Mouse (Mus musculus) hindbrain, embryonic 11.5 days (tissue): ENCODE measurements around the gene Ppp2r5c. TPM values are rescaled to one million over a fixed set of nuclear protein-coding genes. Genes with fewer than 3 reads are reported as not detected.

Source experiments
- ATAC-seq: fragments of 200-750 bp; cut with Nextera tagmentation; 2 replicates; pipeline ENCODE4 v1.8.0; 2017; ENCODE audit warnings: mild to moderate bottlenecking, moderate TSS enrichment, moderate library complexity; ENCODE audit not compliant: low FRiP score
- DNase-seq: peaks from one replicate; pipeline ENCODE4 v3.0.0-alpha.2; 2015; ENCODE audit warnings: low spot score
- H3K27ac ChIP-seq: fragments of 300-500 bp; sonication (generic); 2 replicates; pipeline ENCODE4 v1.5.1; 2014; ENCODE audit warnings: mild to moderate bottlenecking, low read depth, low read length
- H3K27me3 ChIP-seq: fragments of 300-500 bp; sonication (generic); 2 replicates; pipeline ENCODE4 v1.6.1; 2014; ENCODE audit warnings: mild to moderate bottlenecking, low read length, moderate library complexity, mixed read lengths; ENCODE audit not compliant: control insufficient read depth, insufficient read depth
- H3K36me3 ChIP-seq: fragments of 300-500 bp; sonication (generic); 2 replicates; pipeline ENCODE4 v1.6.1; 2014; ENCODE audit warnings: mild to moderate bottlenecking, low read length, moderate library complexity, mixed read lengths; ENCODE audit not compliant: control insufficient read depth, insufficient read depth
- H3K4me1 ChIP-seq: fragments of 300-500 bp; sonication (generic); replicated peaks from 2 replicates; pipeline ENCODE4 v1.6.1; 2014; ENCODE audit warnings: low read length, mixed read lengths; ENCODE audit not compliant: control insufficient read depth, insufficient read depth
- H3K4me2 ChIP-seq: fragments of 300-500 bp; sonication (generic); replicated peaks from 2 replicates; pipeline ENCODE4 v1.6.1; 2014; ENCODE audit warnings: mild to moderate bottlenecking, low read depth, low read length
- H3K4me3 ChIP-seq: fragments of 300-500 bp; sonication (generic); 2 replicates; pipeline ENCODE4 v1.5.1; 2014; ENCODE audit warnings: low read depth, low read length
- H3K9ac ChIP-seq: fragments of 300-500 bp; sonication (generic); 2 replicates; pipeline ENCODE4 v1.6.1; 2014; ENCODE audit warnings: low read depth, low read length
- H3K9me3 ChIP-seq: fragments of 300-500 bp; sonication (generic); 2 replicates; pipeline ENCODE4 v1.6.1; 2016; ENCODE audit warnings: low read length; ENCODE audit not compliant: control insufficient read depth
- whole genome bisulfite sequencing: fragments of 180-500 bp; shearing (Covaris S2); extraction: QIAGEN DNeasy Blood & Tissue Kit; methylation state at CpG from one replicate; pipeline ENCODE4 v1.1.7; 2014; 5-methylcytosine and 5-hydroxymethylcytosine counted together
- polyA plus RNA-seq: library from polyadenylated mRNA; unstranded; fragments of >200 nt; fragmentation: Nextera tagmentation; extraction: Ambion mirVana; gene quantifications from 2 replicates; pipeline ENCODE4 v1.2.1, GENCODE M21; 2014

Gene Ppp2r5c
- polyA plus RNA-seq, 1 experiment from 2014 or later = 162 TPM

GRCm38 (mm10) chr12:110508680-110509079 is 61.8 kb downstream of the Ppp2r5c start:
- Histone ChIP-seq H3K9ac (no peak overlapping the region), H3K36me3 (no peaks in the 10 kb centered on the region), H3K4me2 (no peak overlapping the region), H3K4me3 (no peak overlapping the region), H3K27ac (no peak overlapping the region), H3K4me1 (peaks cover 5% of the 10 kb centered on the region; the same call in 1 of the 2 replicates), H3K9me3 (no peaks in the 10 kb centered on the region), H3K27me3 (no peaks in the 10 kb centered on the region)
- 81% methylated on average over 5 of the region's 5 CpGs for WGBS
- no peak for ATAC-seq
- DNase-seq = no peak

GRCm38 (mm10) chr12:110510171-110510871 is 63.4 kb downstream of the Ppp2r5c start:
- ATAC-seq (no peak), DNase-seq (no peak)
- Histone ChIP-seq H3K4me3 (no peak overlapping the region), H3K27me3 (no peaks in the 10 kb centered on the region), H3K4me2 (no peak overlapping the region), H3K9ac (no peak overlapping the region), H3K9me3 (no peaks in the 10 kb centered on the region), H3K4me1 (no peaks in the 10 kb centered on the region), H3K36me3 (no peaks in the 10 kb centered on the region), H3K27ac (no peak overlapping the region)
- 76% methylated on average over 9 of the region's 9 CpGs for WGBS

- H3K36me3 ChIP-seq = no peaks in the 10 kb centered on the region
- H3K4me3 ChIP-seq = no peak overlapping the region
- H3K27ac ChIP-seq = no peak overlapping the region
- H3K27me3 ChIP-seq = no peaks in the 10 kb centered on the region
- H3K4me1 ChIP-seq = no peaks in the 10 kb centered on the region
- no peaks in the 10 kb centered on the region for H3K9me3 ChIP-seq
- no peak overlapping the region for H3K9ac ChIP-seq
- no peak overlapping the region for H3K4me2 ChIP-seq
- WGBS = 84% methylated on average over 12 of the region's 12 CpGs
- no peak for ATAC-seq
- DNase-seq = no peak
These were observed 64.3 kb downstream of the Ppp2r5c start for GRCm38 (mm10) chr12:110511201-110511600.

DNA sequence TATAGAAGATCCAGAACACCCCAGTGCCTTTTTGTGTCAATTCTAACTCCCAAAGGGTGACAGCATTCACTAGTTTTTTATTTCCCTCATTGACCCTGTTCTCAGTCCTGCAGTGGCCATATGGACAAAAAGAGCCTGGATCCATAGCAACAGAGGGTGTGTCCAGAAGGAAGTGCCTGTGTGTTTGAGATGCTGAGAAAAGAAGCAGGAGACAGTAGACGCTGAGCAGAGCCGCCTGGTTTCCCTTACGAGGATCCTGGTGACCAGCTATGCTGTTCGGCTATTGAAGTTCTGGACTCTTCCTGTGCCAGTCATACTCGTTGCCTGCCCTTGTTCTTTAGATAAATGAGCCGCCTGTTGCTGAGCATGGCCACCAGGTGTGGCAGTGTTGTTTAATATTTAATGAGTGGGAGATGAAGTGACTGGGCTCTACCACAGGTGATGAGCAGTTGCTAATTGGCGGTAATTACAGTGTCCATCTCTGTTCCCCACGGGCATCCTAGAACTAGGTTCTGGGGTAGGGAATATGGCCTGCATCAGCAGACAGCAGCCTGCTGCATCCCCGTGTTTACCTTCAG is 65.0 kb downstream of the Ppp2r5c start:
- H3K27ac ChIP-seq = no peak overlapping the region
- no peak for ATAC-seq
- H3K4me1 ChIP-seq = no peaks in the 10 kb centered on the region
- no peak overlapping the region for H3K4me3 ChIP-seq
- H3K9me3 ChIP-seq = no peaks in the 10 kb centered on the region
- WGBS = 76% methylated on average over 9 of the region's 9 CpGs
- H3K27me3 ChIP-seq = no peaks in the 10 kb centered on the region
- no peak overlapping the region for H3K4me2 ChIP-seq
- DNase-seq = no peak
- H3K36me3 ChIP-seq = no peaks in the 10 kb centered on the region
- H3K9ac ChIP-seq = no peak overlapping the region

- Histone ChIP-seq H3K27me3 (no peaks in the 10 kb centered on the region), H3K9me3 (no peaks in the 10 kb centered on the region), H3K4me2 (no peak overlapping the region), H3K4me3 (no peak overlapping the region), H3K9ac (no peak overlapping the region), H3K4me1 (no peaks in the 10 kb centered on the region), H3K27ac (no peak overlapping the region), H3K36me3 (no peaks in the 10 kb centered on the region)
- 87% methylated on average over 7 of the region's 7 CpGs for WGBS
- ATAC-seq = no peak
- no peak for DNase-seq
These were observed 66.0 kb downstream of the Ppp2r5c start for GRCm38 (mm10) chr12:110512884-110513283.

- no peak overlapping the region for H3K4me2 ChIP-seq
- H3K27ac ChIP-seq = no peak overlapping the region
- no peaks in the 10 kb centered on the region for H3K9me3 ChIP-seq
- H3K36me3 ChIP-seq = no peaks in the 10 kb centered on the region
- H3K27me3 ChIP-seq = no peaks in the 10 kb centered on the region
- no peak overlapping the region for H3K4me3 ChIP-seq
- H3K4me1 ChIP-seq = no peaks in the 10 kb centered on the region
- ATAC-seq (no peak), DNase-seq (no peak)
- H3K9ac ChIP-seq = no peak overlapping the region
- 89% methylated on average over 8 of the region's 8 CpGs for WGBS
These were observed 68.8 kb downstream of the Ppp2r5c start for GRCm38 (mm10) chr12:110515676-110516075.

- no peaks in the 10 kb centered on the region for H3K36me3 ChIP-seq
- no peak overlapping the region for H3K4me3 ChIP-seq
- ATAC-seq (no peak), DNase-seq (no peak)
- no peak overlapping the region for H3K9ac ChIP-seq
- no peak overlapping the region for H3K27ac ChIP-seq
- H3K4me2 ChIP-seq = no peak overlapping the region
- no peaks in the 10 kb centered on the region for H3K27me3 ChIP-seq
- H3K9me3 ChIP-seq = no peaks in the 10 kb centered on the region
- 82% methylated on average over 15 of the region's 15 CpGs for WGBS
- no peaks in the 10 kb centered on the region for H3K4me1 ChIP-seq
These were observed 73.5 kb downstream of the Ppp2r5c start for GRCm38 (mm10) chr12:110520236-110520987.

DNA sequence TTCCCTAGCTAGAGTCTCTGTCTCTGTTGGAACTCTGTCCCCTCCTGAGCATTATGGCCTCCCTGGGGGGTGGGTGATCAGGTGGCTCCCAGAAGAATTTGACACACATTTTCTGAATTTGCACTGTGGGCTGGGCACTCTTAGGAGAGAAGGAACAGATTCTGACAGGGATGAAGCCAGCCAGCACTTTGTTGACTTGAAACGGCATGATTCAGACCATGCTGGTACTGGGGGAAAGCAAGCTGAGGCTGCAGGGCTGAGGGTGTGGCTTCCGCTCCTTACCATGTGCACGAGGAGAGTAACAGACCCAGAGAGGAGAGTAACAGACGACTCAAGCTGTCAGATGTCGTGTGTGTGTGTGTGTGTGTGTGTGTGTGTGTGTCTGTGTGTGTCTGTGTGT is 76.6 kb downstream of the Ppp2r5c start:
- no peak overlapping the region for H3K9ac ChIP-seq
- DNase-seq = no peak
- no peaks in the 10 kb centered on the region for H3K36me3 ChIP-seq
- 88% methylated on average over 5 of the region's 5 CpGs for WGBS
- H3K4me1 ChIP-seq = no peaks in the 10 kb centered on the region
- H3K27me3 ChIP-seq = no peaks in the 10 kb centered on the region
- no peaks in the 10 kb centered on the region for H3K9me3 ChIP-seq
- ATAC-seq = no peak
- no peak overlapping the region for H3K27ac ChIP-seq
- H3K4me3 ChIP-seq = no peak overlapping the region
- no peak overlapping the region for H3K4me2 ChIP-seq
